Mouse (Mus musculus): Measurements from ENCODE around the gene Cers1. TPM values are rescaled to one million over a fixed set of nuclear protein-coding genes. Genes with fewer than 3 reads are reported as not detected.

Cers1 gene
- total RNA-seq, 2 experiments from 2014 or later = 0.43 to 0.56 TPM

DNA sequence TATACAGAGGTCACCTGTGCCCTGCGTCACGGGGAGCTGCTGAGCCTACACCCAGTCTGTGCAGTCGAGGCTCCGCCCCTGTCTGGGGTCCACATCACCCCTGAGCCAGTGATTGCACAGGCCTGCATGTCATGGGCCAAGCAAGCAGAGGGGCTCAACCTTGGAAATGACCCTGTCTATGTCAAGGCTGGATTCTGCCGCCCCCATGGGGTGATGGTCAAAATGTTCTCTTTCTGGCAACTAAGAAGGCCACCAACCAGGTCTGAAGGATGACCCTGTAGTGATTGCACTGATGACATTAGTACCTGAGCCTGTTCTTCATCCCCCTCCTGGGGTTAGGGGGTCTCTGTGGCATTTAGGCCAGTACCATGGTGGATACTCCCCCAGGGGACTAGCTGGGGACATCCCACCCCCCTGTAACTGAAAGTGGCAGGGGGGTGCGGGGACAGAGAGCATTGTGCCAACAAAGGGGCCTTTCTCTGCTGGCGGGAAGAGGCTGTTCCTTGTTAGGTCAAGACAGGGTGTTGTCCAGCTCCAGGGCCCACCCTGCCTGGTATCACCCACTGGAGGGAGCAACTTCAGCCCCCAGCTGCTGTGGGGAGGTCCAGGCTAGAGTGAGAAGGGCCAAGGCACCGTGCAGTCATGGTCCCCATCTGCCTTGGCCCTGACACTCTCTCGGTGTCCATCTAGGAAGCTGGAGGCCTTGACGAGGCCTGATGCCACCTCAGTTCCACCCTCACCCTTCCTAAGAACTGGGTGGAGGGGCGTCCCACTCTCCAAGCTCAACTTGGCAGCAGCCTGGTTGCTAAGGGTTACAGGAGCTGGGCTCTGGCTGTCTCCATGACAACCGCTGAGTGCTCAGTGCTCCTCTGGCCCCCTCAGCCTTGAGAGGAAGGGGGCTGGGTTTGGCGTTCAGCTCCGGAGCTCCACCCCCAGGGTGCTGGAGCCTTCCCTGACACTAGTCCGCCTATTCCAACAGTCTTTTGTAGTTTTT lies 1.2 kb downstream of the Cers1 start:
- DNase-seq = peak; percentile 56

DNA sequence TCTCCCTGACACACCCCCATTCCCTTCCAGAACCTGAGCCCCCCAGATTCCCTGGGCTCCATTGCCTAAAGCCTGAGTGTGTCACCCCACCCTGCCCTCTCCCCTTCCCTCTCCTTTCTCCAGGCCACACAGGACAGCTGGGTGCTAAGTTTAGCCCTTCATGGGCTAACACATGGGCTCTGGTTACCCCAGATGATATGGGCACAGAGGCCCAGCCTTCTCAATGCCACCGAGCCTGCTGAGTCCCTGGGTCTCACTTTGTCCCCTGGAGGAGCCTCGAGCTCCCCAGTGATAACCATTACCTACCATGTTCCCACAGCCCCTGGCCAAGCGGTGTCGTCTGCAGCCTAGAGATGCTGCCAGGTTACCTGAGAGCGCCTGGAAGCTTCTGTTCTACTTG lies 2.3 kb downstream of the Cers1 start:
- DNase-seq = no peak

DNA sequence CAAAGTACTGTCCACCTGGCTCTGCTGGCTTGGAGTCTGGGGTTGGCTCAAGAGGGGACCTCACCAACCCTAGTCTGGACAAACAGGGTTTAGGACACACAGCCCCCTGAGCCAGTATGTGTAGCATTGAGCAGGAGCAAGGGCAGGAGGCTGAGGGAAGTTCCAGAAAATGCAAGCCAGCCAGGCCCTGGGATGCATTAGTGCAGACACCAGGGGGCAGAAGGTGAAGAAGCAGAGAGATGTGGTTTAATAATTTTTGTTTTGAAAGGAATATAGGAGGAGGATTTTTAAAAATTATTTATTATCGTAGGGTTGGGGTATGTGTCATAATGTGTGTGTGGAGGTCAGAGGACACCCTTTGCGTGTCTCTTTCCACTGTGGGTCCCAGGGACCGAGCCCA lies 8.1 kb downstream of the Cers1 start:
- DNase-seq = no peak

DNA sequence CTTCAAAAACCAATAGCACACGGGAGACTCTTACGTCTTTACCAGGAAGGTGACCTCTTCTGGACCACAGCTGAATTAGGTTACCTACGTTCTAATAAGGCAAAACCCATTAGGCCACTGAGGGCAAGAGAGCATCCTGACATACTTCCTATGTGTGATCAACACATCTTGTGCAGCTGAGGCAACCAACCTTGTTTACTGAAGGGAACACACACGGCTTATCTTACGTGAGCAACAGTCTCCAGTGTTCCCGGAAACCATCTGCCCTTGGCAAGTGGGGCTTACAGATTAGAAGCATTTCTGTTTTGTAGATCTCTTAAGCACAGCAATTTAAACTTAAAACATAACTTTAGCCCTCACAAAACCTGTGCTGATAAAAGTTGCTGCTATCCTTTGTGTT lies 11.9 kb downstream of the Cers1 start:
- DNase-seq = no peak

DNA sequence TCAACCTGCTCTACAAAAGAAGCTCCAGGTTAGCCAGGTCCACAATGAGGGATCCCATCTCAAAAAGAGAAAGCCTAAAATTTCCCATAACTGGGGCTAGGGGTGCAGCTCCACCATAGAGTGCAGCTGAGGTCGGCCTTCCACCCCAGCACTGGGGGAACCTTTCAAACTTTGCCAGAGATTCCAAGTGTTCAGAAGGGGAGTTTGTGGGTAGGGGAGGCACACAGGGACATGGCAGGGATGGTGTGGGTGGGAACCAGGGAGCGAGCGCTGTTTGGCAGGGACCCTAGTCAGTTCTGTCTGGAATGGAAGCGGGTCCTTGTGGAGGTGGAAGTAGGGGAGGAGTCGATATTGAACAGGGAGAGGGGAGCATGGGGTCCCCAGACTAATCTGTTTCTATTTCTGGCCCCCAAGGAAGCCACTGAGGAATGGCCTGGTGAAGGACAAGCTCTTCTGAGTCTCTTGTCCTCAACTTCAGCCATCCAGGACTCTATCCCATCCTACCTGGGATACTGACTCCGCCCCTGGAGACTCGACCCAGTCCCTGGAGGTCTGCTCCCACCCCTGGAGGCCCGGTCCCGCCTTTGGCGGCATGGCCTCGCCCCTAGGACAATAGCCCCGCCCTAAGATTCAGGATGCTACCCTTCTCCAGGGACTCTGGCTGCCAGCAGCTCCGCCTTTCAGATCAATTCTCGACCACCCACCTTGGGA lies 13.7 kb downstream of the Cers1 start, which contains the start of gene Gdf1:
Gdf1 (plus strand) TSS at position 694 of the 711 bp plus-strand sequence.
- no peak for DNase-seq

DNA sequence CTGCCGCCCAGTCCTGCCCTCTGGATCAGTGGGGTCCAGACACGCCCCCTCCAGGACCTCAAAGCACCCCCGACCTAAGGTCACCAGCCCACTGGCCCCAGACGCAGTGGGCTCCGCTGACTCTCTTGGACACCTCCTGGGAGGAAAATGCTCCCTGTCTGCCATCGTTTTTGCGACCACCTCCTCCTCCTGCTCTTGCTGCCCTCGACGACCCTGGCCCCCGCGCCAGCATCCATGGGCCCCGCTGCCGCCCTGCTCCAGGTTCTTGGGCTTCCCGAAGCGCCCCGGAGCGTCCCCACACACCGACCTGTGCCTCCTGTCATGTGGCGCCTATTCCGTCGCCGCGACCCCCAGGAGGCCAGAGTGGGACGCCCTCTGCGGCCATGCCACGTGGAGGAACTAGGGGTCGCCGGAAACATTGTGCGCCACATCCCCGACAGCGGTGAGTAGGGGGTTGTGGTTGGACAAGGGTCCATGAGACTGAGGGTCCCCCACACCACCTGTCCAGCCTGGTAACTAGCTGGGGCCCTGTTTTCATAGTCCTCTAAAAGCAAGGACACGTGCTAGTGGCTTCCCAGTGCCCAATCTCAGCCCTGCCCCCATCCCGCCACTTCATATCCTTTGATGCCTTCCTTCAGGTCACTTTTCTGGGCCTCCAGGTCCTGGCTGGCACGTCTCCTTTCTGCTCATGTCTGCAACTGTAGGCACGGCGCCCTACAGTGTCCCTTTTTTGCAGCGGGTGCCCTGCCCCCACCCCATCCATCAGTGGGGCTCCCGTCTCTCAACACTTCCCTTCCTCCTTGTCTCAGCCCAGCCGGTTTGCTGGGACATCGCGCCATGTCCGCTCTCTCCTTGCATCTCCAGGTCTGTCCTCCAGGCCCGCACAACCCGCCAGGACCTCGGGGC lies 14.5 kb downstream of the Cers1 start:
- DNase-seq = no peak

DNA sequence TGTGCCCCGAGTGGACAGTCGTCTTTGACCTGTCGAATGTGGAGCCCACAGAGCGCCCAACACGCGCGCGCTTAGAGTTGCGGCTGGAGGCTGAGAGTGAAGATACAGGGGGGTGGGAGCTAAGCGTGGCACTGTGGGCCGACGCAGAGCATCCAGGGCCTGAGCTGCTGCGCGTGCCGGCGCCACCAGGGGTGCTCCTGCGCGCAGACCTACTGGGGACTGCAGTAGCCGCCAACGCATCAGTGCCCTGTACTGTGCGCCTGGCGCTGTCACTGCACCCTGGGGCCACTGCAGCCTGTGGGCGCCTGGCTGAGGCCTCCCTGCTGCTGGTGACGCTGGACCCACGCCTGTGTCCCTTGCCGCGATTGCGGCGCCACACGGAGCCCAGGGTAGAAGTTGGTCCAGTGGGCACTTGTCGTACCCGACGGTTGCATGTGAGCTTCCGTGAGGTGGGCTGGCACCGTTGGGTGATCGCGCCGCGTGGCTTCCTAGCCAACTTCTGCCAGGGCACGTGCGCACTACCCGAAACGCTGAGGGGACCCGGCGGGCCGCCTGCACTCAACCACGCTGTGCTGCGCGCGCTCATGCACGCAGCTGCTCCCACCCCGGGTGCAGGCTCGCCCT lies 15.3 kb downstream of the Cers1 start:
- DNase-seq = peak; percentile 72

DNA sequence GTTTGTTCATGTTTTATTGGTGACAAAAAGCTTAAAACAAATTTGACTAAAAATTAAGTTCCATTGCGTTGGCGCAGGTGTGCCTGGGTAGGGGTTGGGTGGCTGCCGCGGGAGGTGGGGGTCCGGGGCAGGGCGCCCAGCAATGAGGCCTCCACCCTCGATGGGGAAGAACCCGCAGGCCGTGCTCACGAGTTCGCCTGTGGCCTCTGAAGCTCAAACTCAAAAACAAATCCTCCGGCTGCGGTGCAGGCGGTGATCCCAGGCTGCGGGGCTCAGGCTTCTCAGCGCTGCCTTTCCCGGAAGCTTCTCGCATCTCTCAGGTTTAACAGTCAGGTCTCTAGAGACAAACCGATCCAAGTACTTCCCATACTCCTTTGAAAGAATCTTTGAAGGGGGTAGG lies 16.0 kb downstream of the Cers1 start:
- DNase-seq = no peak

DNA sequence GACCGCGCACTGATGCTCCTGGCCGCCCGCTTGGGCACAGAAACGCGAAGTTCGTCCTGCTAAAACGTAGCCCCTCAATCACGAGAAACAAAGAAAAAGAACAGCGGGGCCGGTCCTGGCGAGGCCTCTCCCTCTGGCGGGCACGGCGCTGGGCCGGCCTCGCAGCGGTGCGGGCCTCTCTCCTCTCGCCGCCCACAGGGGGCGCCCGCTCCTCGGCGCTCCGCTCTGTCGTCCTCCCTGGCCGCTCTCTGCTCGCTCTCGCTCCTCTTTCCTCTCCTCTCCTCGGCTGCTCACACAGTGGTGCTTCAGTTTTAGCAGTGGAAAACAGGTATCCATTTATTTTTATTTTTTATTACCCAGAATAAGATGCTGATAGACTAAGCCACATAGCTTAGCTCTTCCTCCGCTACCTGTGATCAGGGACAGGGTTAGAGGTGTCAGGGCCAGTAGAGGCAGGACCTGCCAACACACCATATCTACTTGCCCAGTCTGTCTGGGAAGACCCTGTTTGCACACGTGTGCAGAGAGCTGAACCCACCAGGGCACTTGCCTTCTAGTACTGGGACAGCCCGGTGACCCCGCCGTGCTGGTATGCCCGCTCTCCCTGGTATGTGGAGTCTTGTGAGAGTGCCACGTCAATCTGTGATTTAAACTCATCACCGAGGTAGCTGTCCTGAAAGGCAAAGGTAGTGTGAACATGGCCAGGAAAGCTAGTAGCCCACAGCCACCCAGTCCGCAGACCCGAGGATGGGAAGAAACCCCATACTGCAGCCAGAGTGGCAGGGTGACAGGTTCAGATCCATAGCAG lies 16.7 kb downstream of the Cers1 start:
- DNase-seq = peak; percentile 82

DNA sequence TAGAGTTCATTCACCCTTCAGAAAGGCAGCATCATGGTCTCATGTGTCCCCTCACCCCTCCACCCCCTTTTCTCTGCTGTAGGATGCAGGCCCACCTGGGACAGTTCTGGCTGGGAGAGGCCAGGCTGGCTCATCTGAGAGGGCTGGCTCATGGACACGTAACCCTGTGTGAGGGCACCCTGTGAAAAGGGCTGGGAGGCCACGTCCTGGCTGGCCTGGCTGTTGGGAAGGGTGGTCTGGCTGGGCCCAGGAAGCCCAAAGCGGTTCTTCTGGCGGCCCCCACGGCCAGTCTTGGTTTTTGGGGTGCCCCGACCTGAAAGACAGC lies 17.3 kb downstream of the Cers1 start:
- no peak for DNase-seq

DNA sequence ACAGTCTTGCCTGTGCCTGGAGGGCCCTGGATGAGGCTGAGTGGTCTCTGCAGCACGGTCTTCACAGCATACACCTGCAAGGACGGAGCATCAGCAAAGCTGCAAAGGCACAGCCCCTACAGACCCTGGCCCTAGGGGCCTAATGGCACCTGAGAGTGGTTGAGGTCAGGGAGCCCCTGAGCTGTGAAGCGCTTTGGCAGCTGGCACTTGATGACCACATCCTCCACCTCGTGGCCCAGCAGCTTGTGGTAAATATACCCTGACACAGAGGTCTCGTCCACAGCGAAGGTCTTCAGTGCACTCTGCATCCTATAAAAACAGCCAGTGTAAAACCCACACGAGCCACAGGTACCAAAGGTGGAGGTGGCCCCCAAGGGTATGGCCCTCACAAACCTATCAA lies 23.4 kb downstream of the Cers1 start:
- no peak for DNase-seq

DNA sequence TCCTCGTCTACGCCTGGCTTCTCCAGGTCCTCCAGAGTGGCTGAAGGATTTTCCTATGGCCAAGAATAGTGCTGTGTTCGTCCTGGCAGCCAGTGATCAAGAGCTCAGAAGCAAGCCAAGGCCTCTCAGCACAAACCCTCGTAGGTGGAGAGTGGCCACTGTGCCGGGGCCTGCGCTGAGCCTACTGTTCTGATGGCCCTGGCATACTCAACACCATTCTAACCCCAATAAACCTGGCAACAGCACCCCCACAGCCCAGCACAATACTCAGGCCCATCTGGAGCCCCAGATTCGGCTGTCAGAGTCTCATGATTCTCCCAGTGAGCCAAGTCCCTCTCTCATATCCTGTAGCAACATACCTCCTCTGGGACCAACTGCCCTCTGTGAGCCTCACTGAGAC lies 25.1 kb downstream of the Cers1 start:
- no peak for DNase-seq

DNA sequence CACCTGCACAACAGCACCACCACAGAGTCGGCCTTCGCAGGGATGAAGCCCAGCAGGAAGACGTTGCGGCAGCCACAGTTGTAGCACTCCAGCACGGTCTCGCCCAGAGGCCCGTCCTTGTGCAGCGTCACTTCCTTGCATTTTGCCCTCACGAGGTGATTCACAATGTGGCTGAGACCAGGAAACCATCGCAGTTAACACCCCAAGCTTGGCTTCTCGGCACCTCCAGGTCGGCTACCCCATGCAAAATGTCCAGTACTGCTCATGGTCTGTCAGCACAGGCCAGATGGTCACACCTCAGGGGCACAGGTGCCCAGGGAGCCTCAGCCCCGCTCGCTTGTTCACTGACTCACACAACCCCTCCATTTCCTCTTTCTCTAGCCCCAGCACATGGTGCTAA lies 26.4 kb downstream of the Cers1 start:
- DNase-seq = no peak

DNA sequence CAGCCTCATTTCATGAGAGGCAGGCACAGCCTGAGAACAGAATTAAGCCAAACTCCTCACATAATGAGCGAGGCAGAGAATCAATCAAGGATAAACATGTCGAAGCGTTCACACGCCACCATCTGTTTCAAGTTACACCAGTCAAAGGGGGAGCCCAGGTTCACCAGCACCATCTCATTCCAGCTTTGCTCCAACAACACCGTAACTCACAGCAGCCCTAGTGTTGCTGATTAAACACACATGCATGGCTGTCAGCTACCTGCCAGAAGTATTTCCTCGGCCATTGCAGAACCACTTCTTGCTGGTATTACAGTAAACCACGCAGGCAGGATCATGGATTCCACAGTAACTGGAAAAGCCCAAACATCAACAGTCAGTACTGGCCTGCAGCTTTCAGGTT lies 27.5 kb downstream of the Cers1 start:
- DNase-seq = no peak

DNA sequence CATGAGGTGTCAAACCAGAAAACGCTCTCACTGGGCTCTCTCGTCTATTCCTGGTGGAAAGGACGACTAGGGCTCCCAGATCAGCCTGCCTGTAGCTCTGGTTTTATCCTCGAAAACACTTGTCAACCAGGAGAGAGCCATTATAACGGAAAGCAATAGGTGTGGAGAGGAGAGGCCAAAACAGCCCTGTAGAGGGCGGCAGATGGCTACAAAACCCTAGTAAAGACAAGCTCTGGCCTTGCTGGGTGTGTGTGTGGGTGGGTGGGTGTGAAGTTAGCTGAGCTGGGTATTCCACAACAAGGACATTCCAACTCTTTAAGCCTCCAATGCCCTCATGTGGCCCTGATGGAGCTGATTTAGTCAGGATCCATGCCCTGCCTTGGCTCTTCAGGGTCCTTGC lies 28.1 kb downstream of the Cers1 start:
- DNase-seq = peak; percentile 62

DNA sequence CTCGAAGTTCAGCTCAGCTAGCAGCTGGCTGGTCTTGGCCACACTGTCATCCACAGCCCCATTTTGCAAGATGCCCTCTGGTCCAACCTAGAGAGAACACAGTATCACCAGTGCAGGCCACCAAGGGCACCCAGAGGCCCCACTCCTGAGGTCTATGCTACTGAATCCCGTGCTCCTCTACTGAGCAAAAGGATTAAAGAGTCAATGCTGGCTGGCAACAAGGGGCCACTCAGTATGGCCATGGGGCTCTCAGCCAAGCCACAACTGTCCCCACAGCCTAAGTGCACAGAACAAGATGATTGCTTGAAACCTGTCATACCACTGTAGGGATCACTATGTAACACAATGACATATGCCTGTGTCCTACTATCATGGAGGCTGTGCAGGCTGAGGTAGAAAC lies 28.7 kb downstream of the Cers1 start:
- DNase-seq = no peak

DNA sequence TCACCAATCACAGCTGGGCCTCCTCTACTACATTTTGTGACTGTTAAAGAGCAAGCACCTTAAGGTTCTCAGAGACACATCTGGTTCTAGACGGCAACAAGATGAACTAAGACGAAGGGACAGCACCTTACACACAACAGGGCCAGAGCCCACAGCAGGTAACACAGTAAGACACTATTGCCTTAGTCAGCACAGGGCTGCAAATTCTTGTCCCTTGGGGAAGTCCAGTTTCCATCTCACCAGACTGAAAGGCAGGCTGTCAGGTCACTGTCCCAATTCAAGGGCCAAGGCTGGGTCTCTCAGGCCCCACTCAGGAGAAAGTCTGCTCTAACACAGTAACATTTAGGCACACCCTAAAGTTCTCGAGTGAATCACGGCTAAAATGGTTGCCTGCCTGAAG lies 31.9 kb downstream of the Cers1 start:
- DNase-seq = no peak

DNA sequence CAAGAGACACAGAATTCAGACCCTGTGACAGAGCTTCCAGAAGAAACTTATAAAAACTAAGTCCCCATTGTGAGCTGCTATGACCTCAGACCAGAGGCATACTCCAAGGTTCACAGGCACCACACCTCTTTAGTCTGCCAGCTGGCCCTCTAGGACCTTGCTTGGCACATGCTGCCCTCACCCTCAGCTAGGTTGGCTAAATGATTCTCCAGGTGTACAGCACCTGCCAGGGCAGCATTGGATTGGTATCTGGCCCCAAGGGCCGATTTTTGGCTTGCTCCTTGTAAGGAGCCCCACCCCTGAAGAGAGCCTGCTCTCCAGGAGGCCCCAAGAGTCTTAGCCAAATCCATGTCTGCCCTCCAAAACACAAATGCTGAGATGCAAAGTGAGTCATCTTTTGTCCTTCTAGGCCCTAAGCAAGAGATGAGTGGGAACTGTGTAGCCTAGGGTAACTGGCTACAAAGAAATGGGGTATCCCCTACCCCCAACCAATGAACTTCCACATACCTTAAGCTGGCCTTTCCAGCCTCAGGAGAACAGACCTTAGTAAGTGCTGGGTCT lies 32.4 kb downstream of the Cers1 start:
- DNase-seq = no peak

DNA sequence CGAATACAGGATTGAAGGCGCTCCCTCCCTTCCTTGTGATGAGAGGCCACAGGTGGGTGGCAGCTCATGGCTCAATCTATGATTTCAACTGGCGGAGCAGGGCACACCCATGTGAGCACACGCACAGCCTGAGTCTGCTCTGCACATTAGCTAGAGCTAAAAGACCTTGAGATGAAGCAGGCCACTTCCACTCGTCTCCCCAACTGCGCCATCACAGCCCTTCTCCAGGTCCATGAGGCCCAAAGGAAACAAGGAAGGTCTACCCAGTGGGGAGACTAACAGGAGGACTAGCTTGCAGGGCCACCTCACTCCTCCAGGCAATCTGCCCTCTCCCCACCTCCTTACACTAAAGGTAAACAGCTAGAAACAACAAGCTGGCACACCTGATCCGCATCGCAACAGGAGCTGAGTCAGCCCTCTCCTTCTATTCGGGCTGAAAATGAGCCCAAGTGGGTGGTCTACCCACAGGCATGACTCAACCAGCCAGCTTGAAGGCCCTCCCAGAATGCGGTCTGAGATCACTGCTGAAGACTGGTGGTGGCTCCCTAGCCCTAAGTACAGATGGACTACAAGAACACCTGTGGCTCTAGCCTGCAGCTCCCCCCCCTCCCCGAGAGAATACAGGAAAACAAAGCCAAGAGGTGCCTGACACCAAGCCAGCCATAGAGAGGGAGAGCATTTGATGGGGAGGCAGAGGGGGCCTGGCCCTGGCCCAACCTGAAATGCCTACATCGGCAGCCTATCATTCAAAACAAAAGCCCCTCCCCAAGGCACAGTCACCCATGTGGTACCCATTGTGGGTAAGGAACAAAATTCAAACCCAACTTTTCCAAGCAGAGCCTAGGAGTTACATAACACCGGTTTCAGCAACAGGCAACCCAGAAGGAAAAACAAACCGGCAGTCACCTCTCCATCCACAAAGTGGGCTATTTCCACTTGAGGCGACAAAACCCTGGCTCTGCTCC lies 35.7 kb downstream of the Cers1 start:
- DNase-seq = no peak

DNA sequence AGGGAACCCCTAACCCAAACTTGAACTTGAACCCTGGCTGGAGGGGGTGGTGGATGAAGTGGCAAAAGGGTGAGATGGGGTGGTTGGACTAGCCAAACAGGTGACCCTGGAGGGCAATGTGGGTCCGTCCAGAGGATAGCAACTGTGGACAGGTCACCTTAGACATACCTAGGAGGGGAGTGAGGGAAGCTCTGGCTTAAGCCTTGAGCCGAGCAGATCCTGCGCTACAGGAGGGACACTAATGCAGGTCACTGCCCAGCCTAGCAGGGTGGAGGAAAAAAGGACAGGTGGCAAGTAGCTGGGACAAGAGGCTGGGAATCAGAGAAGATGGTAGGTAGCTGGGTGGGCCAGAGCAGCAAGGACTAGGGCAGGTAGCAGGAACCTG lies 36.4 kb downstream of the Cers1 start:
- no peak for DNase-seq

All from heart, postnatal 4 days (tissue).